Mouse (Mus musculus): ENCODE data around the gene Hes5.
A peak's percentile ranks its signal among the peaks of the same experiment; 100 is the strongest.

Hes5 gene

DNA sequence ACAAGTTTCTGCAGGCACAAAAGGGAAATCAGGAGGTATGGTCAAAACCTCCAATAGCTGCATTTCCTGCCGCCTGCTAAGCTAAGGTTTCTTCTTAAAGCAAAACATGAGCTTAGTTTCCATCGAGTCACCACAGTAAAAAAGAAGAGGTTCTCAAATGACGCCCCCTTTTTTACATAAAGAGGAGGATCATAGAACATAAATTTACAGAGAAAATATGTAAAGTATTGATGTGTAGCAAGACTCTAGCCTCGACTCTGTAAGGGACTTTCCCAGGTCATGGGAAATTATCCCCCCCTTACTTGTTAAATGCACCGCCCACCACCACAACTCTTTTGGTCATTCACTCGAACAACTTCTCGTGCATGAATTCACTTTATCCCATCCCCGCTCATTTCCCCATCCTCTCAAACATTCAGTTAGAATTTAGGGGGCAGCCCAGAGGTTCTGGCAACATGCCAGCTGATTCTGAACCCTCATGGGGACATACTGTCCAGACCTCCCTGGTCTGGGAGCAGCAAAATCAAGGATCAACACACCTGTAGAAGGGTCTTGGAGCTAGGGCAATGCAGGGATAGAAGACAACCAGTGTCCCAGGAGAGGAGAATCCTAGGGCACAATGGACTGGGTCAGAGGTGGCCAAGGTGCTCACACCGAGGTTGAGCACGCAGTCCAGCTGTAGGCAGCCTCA lies 17.9 kb upstream of the Hes5 start:
- DNase-seq (ENCODE audit: low read depth) = peak; percentile 67

DNA sequence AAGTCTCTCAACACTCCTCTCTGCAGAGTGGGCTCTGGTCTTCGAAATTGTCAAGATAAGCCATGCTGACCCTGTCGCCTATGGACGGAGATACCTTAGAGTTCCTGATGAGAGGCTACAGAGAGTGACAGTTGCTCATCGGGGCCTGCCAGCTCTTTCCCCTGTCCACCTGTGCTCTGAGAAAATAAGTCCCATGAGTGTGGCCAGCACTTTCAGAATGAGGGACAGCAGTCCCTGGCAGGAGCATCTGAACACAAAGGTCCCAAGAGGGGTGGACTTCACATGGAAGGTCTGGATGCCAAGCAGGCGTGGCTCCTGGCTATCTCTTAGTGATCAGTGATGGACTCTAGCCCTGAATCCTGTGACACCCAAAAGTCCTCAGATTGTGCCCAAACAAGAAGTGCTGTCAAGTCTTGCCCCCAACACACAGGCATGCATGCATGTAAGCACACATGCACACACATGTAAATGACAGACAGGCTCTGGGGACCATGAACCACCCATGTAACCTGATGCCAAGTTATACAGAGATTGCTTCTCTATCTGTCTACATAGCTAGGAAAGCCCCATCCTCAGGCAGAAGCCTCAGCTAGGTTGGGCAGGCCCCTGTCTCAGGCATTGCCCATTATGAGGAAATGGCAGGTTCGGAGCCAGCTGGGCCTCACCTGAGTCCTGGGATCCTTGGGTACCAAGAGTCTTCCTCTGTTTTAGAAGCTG lies 17.2 kb upstream of the Hes5 start:
- no peak for DNase-seq (ENCODE audit: low read depth)

DNA sequence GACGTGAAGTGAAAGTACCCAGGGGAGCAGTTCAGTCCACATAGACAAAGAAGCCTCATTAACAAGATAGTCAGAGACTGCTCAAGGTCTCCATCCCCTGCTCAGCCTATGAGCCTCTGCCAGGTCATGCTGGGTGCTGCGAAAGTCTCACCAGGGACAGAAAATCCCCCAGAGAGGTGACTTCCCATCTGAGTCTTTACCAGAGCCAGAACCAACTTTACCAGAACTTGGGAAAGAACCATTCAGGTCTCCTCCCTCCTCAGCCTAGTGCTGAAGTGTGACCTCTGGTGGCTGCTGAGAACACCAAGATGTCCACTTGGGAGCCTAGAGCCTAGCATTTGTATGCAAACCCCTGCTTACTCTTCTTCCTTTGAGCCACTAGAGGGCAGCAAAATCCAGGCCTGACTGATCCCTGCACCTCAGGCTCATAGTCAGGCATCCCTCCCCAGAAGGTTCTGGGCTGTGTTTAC lies 16.6 kb upstream of the Hes5 start:
- DNase-seq (ENCODE audit: low read depth) = peak; percentile 94

DNA sequence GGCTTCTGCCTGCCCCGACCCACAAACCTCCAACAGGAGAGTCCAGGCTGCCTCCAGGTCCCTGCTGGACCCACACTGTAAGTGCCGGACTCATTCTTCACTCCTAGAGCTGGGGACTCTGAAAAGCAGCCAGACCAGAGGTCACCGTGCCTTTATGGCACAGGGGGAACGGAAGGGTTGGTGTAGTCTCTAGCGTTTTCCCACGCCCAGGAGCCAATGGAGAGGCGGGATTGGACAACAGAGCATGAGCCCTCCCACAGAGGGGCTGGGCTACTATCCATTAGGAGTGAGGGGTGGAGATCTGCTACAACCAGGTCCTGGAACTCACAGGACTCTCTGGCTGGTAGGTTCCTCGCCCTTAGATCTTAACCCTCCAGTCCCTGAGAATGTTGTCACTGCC lies 14.4 kb upstream of the Hes5 start:
- DNase-seq (ENCODE audit: low read depth) = no peak

DNA sequence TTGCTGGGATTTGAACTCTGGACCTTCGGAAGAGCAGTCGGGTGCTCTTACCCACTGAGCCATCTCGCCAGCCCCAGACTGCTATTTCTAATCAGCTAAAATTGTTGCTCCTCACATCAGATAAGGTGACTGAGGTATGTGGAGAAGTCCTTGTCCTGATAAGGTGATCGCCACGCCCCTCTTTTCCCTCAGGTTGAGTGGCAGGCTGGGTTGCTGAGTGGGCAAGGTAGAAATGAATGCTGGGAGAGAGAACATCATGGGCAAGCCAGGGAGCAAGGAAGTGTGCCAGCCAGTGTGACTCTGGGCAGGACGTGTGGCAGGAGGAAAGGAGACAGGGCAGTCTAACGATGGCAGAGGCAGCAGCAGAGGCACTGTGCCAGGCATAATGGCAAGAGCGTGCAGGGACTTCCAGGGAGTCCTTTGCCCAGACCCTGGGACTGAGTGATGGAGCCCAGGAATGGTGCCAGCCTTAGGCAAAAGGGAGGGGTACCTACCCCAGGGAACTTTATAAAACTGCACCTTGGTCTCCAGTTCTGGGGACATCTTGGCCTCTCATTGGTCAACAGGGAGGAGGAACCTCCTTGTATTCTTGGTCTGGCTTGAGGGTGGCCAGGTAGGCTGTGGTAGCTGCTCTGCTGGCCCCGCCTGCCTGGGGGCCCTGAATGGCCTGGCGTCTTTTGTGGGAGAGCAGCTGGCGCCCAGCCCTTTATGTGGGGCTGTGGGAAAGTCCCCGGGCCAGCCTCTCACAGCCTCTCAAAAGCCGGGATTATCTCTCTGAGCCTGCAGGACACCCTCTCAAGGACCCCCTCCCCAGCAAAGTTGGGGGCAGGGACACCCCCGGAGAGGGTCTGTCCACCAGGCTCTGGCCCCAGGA lies 12.4 kb upstream of the Hes5 start:
- DNase-seq (ENCODE audit: low read depth) = no peak

DNA sequence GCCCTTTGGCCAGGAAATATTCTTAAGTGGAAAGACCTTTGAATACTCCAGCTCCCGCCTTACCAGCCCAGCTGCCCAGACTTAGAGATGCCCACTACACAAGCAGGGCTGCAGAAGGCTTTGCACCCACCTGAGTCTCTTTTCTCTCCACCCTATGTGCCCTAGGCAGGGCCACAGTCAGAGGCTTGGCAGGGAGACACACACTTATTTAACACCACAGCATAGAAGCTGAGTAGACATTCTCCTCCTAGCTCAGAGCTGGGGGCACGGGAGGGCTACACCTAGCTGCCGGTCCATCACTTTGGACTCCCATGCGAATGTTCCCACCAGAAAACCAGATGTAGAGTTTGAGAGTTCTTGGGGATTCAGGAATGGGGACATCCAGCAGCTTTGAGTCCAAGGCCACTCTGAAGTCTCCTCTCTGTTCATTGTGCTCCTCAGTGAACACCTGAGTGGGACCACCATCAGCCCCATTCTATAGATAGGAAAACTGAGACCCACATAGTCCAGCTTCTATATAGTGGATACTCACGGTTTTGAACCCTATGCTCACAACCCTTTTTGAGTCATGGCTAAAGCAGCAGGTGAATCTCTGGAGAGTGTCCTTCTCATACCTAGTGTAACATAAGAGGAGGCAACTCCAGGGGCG lies 11.7 kb upstream of the Hes5 start:
- no peak for DNase-seq (ENCODE audit: low read depth)

DNA sequence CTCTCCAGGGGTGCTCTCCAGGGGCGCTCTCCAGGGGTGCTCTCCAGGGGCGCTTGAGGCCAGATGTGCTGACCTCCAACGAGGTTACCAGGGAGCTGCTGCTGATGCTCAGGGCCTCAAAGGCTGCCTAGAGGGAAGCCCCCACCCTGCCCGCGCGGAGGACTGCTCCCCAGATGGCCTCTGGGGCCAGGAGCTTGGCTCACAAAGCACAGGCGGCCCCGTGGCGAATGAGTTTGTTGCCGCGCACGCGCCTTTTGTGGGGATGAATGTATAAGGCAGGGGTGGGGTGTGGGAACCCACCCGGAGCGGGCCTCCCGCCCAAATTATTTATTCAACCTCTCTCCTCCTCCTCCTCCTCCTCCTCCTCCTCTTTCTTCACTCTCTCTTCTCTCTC lies 11.1 kb upstream of the Hes5 start:
- no peak for DNase-seq (ENCODE audit: low read depth)

DNA sequence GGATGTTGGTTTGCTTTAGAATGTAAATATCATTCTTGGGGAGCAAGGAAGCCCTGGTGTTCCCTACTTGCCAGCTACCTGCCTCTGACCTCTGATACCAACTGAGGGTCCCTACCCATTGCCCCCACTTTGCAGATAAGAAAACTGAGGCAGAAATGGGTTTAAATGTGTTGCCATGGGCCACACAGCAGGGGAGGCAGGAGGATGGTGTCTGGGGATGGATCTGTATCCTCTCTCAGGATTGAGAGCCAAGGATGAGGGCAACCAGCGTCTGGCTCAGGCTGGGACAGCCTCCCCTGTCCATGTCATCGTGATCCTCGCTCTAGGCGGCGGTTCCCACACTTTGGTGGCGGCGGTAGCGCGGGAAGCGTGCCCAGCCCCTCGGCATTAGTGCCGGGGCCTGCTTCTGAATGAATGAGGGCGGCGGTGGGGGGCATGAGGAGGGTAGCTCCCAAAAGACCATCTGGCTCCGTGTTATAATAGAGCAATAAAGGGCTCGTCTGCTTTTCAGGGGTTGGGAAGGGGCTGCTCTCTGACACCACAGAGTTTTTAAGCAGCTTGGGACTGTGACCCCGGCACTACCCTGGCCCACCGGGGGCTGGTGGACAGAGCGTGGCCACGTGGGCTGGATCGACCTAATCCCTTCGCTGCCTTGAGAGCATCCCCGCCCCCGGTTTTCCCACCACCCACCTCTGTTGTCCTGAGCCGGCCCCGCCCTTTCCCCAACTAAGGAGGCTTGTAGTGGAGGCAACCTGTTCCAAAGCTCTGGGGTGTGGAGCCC lies 8.1 kb upstream of the Hes5 start:
- DNase-seq (ENCODE audit: low read depth) = no peak

DNA sequence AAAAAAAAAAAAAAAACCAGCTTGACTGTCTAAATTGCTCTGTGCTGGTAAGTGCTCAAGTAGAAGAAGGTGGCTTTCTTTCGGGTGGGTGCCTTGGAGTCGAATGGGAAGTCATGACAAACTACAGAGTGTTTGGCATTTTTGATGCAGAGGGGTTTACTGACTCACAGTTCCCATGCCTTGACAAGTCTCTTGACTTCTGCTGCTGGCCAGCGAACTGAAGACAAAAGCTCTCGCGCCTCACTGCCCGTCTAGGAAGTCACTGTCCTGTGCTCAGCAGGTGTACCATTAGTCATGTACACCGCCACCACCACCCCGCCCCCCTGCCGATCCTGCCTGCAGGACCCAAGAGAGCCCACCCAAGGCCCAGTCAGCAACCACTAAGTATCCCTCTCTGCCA lies 4.1 kb upstream of the Hes5 start:
- DNase-seq (ENCODE audit: low read depth) = no peak

DNA sequence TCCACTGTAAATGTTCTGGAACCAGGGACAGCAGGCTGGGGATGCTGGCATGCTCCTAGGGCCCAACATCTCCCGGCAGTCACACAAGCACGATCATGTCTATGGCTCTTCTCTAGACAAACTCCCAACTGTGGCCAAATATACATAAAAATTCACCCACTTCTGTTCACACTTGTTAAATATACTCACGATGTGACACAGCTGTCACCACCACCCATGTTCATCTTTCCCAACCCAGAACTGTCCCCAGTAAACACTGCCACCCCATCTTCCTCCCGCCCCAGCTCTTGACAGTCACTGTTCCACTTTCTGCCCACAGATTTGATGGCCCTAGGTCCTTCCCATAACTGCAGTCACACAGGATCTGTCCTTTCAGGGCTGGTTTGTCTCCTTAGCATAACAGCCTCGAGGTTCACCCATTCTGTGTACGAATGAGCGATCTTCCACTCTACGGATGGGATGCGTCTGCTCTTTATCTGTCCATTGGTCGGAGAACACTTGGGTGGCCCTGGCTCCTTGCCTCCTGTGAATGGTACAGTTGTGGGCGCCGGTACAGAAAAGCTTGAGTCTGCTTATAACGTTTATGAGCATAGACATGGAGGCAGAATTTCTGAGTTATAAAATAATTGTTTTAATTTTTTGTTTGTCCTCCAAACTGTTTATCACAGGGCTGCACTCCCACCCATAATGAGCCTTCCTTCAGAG lies 3.3 kb upstream of the Hes5 start:
- DNase-seq (ENCODE audit: low read depth) = no peak

DNA sequence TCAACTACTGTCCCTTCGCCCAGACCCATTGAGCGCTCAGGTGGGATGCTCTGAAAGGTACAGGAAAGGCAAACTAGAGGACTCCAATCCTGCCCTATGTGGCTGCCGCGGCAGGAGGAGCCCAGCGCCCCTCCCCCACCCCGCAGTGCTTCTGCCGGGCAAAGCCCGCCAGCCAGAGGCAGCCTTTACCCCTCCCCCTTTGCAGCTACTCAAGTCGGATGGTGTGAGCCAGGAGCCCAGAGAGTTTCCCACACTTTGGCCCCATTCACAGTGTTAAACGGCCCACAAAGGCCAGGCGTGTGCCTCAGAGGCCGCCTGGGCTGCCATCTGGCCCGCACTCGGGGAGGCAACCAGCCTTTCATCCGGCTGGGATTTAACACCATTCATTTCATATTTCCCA lies 2.6 kb upstream of the Hes5 start:
- no peak for DNase-seq (ENCODE audit: low read depth)

DNA sequence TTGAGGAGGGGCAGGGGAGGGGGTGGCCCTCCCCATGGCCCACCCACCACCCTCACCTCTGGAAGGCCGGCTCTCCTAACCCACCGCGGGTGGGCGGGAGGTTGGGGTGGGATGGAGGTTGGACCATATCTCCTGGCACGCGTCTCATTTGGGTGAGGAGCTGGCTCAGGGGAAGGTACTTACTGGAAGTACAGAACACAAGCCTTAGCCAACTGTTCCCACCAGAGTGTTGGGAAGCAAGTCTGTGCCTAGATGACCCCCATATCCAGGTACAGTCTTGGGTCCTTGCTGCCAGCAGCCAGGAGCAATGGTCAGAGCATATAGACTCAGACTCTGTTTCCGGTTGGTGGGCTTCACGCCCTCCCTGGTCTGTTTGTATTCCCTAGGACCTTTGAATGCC lies 2.1 kb upstream of the Hes5 start:
- DNase-seq (ENCODE audit: low read depth) = no peak

DNA sequence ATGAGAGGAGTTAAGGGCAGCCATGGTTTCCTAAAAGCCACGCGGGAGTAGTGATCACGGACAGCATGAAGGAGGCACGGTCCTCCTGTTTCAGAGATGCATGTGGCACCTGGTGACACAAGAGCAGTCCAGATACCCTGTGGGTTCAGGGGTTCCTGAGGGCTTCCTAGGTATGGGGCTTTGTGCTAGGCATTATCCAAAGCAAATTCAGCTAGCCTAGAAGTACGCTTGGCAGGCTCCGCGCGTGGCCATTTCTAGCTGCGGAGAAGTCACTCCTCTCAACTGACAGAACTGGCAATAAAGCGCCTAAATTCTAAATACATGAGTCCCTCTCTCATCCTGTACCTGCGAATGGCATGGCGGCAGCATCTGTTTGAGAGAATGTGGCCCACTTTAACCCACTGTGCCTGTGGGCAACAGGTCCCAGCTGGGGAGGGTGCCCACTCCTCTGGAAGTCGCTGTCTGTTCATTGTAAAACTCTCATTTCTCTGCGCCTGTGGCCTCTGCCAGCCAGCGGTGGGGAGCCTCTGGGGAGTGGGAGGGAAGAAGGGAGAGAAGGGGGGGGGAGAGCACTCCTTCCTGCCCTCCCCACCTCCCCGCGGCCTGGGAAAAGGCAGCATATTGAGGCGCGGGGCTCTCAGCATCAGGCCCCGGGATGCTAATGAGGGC lies 568 bp upstream of the Hes5 start:
- DNase-seq (ENCODE audit: low read depth) = no peak

DNA sequence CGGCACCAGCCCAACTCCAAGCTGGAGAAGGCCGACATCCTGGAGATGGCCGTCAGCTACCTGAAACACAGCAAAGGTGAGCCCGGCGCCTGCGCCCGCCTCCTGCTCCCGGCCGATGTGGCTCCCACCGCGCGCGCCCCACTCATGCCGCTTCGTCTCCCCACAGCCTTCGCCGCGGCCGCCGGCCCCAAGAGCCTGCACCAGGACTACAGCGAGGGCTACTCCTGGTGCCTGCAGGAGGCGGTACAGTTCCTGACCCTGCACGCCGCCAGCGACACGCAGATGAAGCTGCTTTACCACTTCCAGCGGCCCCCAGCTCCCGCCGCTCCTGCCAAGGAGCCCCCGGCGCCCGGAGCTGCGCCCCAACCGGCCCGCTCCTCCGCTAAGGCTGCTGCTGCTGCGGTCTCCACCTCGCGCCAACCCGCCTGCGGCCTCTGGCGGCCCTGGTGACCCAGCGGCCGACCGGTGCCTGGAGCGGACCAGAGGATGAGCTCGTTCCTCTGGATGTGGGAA lies 559 bp downstream of the Hes5 start:
- peak; percentile 61 for DNase-seq (ENCODE audit: low read depth)

DNA sequence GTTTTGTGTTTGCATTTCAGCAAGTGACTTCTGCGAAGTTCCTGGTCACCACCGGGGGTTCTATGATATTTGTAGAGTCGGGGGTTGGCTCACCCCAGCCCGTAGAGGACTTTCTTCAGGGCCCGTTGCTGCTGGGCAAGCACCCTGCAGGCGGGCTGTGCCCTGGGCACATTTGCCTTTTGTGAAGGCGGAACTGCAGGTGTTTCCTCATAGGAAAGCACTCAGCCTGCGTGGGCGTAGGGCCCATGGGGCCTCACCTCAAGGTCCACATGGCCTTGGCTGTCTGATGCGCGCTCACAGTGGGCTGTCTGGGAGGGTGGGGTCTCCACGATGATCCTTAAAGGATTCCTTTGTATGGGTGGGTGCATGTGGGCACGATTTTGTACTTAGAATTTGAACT lies 1.2 kb downstream of the Hes5 start:
- peak; percentile 69 for DNase-seq (ENCODE audit: low read depth)

DNA sequence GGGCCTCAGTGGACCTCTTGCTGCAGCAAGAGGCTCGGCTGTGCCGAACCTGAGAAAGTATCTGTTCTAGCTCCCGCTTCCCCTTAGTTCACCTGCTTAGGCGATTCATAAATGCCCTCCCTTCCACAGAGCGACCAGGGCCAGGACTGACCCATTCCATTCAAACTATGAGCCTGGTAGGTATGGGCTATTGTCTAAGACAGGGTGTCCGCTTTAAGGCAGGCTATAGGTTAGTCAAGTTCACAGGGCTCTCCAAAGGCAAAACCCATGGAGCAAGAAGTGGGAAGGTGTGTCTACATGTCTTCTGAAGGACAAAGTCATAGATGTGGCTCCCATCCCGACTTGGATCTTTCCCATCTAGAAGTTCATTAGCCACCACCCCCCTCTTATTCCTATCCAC lies 2.0 kb downstream of the Hes5 start:
- no peak for DNase-seq (ENCODE audit: low read depth)

DNA sequence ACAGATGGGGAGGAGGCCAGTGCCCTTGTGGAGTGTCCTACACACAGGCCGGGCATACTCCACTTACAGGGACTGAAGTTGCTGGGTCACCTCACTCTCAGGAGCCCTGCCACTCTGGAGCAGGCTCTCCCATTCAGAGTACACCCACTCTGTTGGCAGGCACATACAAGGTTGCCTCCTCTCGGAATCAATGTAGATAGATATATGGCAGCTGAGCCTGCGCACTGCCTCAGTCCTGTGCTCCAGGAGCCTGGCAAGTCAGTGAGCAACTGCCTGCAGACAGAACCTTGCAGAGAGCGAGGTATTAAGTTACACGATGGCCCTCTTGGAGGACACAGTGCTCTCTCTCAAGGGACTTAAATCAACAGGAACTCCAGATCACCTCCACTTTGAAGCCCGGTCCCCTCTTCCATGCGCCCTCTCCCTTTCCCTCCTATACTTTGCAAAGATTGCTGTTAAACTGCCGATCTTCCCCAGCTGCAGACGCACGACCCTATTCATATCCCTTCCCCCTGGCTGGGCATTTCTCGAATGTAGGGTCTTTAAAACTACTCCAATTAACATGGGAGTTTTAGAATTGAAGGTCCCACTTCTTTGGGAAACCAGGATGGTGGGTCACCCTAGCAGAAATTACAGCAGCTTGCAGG lies 2.6 kb downstream of the Hes5 start:
- DNase-seq (ENCODE audit: low read depth) = no peak

DNA sequence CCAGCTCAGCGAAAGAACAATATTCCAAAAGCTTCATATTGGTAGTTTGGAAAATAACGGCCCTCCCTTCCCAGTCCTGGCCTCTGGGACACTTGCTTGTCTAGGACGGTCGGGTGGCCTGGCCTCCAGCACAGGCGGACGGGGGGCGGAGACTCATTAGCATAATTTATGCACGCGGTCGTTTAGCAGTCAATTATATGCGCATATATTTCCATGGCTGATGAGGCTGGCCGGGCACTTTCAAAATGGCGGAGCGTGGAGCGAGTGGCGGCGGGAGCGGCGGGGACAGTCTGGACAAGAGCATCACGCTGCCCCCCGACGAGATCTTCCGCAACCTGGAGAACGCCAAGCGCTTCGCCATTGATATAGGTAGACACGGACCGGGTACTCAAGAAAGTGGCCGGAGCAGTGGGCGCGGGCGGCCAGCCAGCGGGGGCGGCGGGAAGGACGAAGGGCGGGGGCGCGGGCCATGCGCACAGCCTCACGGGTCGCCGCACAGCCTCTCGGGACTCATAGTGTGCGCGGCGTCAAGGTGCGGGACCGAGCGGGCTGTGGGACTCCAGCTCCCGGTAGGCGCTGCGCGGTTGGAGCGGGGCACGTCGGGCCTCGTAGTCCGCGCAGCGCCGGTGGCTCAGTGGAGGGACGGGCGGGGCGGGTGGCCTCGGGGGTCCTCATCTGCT lies 3.3 kb downstream of the Hes5 start, which contains the start of gene Pank4:
Gene Pank4 (plus strand): TSS at position 223 of the 680 bp plus-strand sequence.
- peak; percentile 85 for DNase-seq (ENCODE audit: low read depth)

Data from naive thymus-derived CD4-positive, alpha-beta T cell, adult 2 months (primary cell).